Mouse (Mus musculus): ENCODE measurements around the gene Slc44a1. TPM values are rescaled to one million over a fixed set of nuclear protein-coding genes. Genes with fewer than 3 reads are reported as not detected.

The Slc44a1 gene
- total and polyA plus RNA-seq, 2 experiments = 16.3 to 32.9 TPM

- 56% methylated on average over 6 of the region's 6 CpGs for WGBS
- Histone ChIP-seq H3K36me3 (ENCODE audit: control insufficient read depth, insufficient read depth, low read length) (no peaks in the 10 kb centered on the region), H3K27ac (replicated peaks; ENCODE audit: insufficient read depth, low read depth, low read length) (no peak overlapping the region), H3K4me3 (ENCODE audit: insufficient read depth, low read depth, low read length) (no peak overlapping the region), H3K27me3 (ENCODE audit: control insufficient read depth, insufficient read depth, low read length) (no peaks in the 10 kb centered on the region), H3K4me1 (ENCODE audit: control insufficient read depth, insufficient read depth, low read length) (peaks cover 4% of the 10 kb centered on the region), H3K79me2 (ENCODE audit: control insufficient read depth, insufficient read depth, low read length) (no peaks in the 10 kb centered on the region), H3K9ac (ENCODE audit: low read depth, low read length) (no peak overlapping the region)
- peak; percentile 54 for TF ChIP-seq CTCF (IDR thresholded peaks at IDR 0.05; ENCODE audit: low read depth, low read length)
- TF ChIP-seq POLR2A (IDR thresholded peaks at IDR 0.05; ENCODE audit: extremely low read depth, insufficient read depth, low read length) = no peak
- peak; percentile 56 for DNase-seq (ENCODE audit: extremely low read depth, low read depth, low spot score)
These were observed 160.2 kb downstream of the Slc44a1 start for GRCm38 (mm10) chr4:53600462-53600861.

GRCm38 (mm10) chr4:53614576-53615225 is 174.5 kb downstream of the Slc44a1 start:
- Histone ChIP-seq H3K9ac (ENCODE audit: low read depth, low read length) (no peak overlapping the region), H3K36me3 (ENCODE audit: control insufficient read depth, insufficient read depth, low read length) (no peaks in the 10 kb centered on the region), H3K27me3 (ENCODE audit: control insufficient read depth, insufficient read depth, low read length) (no peaks in the 10 kb centered on the region), H3K79me2 (ENCODE audit: control insufficient read depth, insufficient read depth, low read length) (no peaks in the 10 kb centered on the region), H3K4me3 (ENCODE audit: insufficient read depth, low read depth, low read length) (no peak overlapping the region), H3K4me1 (ENCODE audit: control insufficient read depth, insufficient read depth, low read length) (no peaks in the 10 kb centered on the region), H3K27ac (replicated peaks; ENCODE audit: insufficient read depth, low read depth, low read length) (no peak overlapping the region)
- WGBS = 92% methylated on average over 5 of the region's 5 CpGs
- DNase-seq (ENCODE audit: extremely low read depth, low read depth, low spot score) = no peak
- TF ChIP-seq POLR2A (IDR thresholded peaks at IDR 0.05; ENCODE audit: extremely low read depth, insufficient read depth, low read length) (no peak), CTCF (IDR thresholded peaks at IDR 0.05; ENCODE audit: low read depth, low read length) (no peak)

GRCm38 (mm10) chr4:53617968-53618367 is 177.8 kb downstream of the Slc44a1 start:
- no peaks in the 10 kb centered on the region for H3K27me3 ChIP-seq (ENCODE audit: control insufficient read depth, insufficient read depth, low read length)
- H3K27ac ChIP-seq (replicated peaks; ENCODE audit: insufficient read depth, low read depth, low read length) = no peak overlapping the region
- WGBS = 86% methylated on average over 3 of the region's 3 CpGs
- TF ChIP-seq POLR2A (IDR thresholded peaks at IDR 0.05; ENCODE audit: extremely low read depth, insufficient read depth, low read length) = no peak
- no peak for TF ChIP-seq CTCF (IDR thresholded peaks at IDR 0.05; ENCODE audit: low read depth, low read length)
- H3K36me3 ChIP-seq (ENCODE audit: control insufficient read depth, insufficient read depth, low read length) = no peaks in the 10 kb centered on the region
- DNase-seq (ENCODE audit: extremely low read depth, low read depth, low spot score) = no peak
- H3K79me2 ChIP-seq (ENCODE audit: control insufficient read depth, insufficient read depth, low read length) = no peaks in the 10 kb centered on the region
- no peak overlapping the region for H3K4me3 ChIP-seq (ENCODE audit: insufficient read depth, low read depth, low read length)
- H3K9ac ChIP-seq (ENCODE audit: low read depth, low read length) = no peak overlapping the region
- no peaks in the 10 kb centered on the region for H3K4me1 ChIP-seq (ENCODE audit: control insufficient read depth, insufficient read depth, low read length)

- Histone ChIP-seq H3K36me3 (ENCODE audit: control insufficient read depth, insufficient read depth, low read length) (no peaks in the 10 kb centered on the region), H3K4me1 (ENCODE audit: control insufficient read depth, insufficient read depth, low read length) (no peaks in the 10 kb centered on the region), H3K27ac (replicated peaks; ENCODE audit: insufficient read depth, low read depth, low read length) (no peak overlapping the region), H3K9ac (ENCODE audit: low read depth, low read length) (no peak overlapping the region), H3K27me3 (ENCODE audit: control insufficient read depth, insufficient read depth, low read length) (no peaks in the 10 kb centered on the region), H3K4me3 (ENCODE audit: insufficient read depth, low read depth, low read length) (no peak overlapping the region), H3K79me2 (ENCODE audit: control insufficient read depth, insufficient read depth, low read length) (no peaks in the 10 kb centered on the region)
- no peak for TF ChIP-seq CTCF (IDR thresholded peaks at IDR 0.05; ENCODE audit: low read depth, low read length)
- TF ChIP-seq POLR2A (IDR thresholded peaks at IDR 0.05; ENCODE audit: extremely low read depth, insufficient read depth, low read length) = no peak
- WGBS = 82% methylated on average over 6 of the region's 6 CpGs
- no peak for DNase-seq (ENCODE audit: extremely low read depth, low read depth, low spot score)
These were observed 179.9 kb downstream of the Slc44a1 start for GRCm38 (mm10) chr4:53620104-53620503.

GRCm38 (mm10) chr4:53621084-53621483 is 180.9 kb downstream of the Slc44a1 start:
- Histone ChIP-seq H3K4me3 (ENCODE audit: insufficient read depth, low read depth, low read length) (no peak overlapping the region), H3K27me3 (ENCODE audit: control insufficient read depth, insufficient read depth, low read length) (no peaks in the 10 kb centered on the region), H3K36me3 (ENCODE audit: control insufficient read depth, insufficient read depth, low read length) (no peaks in the 10 kb centered on the region), H3K27ac (replicated peaks; ENCODE audit: insufficient read depth, low read depth, low read length) (no peak overlapping the region), H3K9ac (ENCODE audit: low read depth, low read length) (no peak overlapping the region), H3K79me2 (ENCODE audit: control insufficient read depth, insufficient read depth, low read length) (no peaks in the 10 kb centered on the region), H3K4me1 (ENCODE audit: control insufficient read depth, insufficient read depth, low read length) (no peaks in the 10 kb centered on the region)
- TF ChIP-seq POLR2A (IDR thresholded peaks at IDR 0.05; ENCODE audit: extremely low read depth, insufficient read depth, low read length) = no peak
- no peak for DNase-seq (ENCODE audit: extremely low read depth, low read depth, low spot score)
- WGBS = 85% methylated on average over 6 of the region's 6 CpGs

- DNase-seq (ENCODE audit: extremely low read depth, low read depth, low spot score) = no peak
- 40% methylated on average over 5 of the region's 5 CpGs for WGBS
- no peak overlapping the region for H3K27ac ChIP-seq (replicated peaks; ENCODE audit: insufficient read depth, low read depth, low read length)
These were observed 181.3 kb downstream of the Slc44a1 start for GRCm38 (mm10) chr4:53621490-53621889.

More at GRCm38 (mm10) chr4:53621490-53621889, 181.3 kb downstream of the Slc44a1 start:
- Histone ChIP-seq H3K4me3 (ENCODE audit: insufficient read depth, low read depth, low read length) (no peak overlapping the region), H3K4me1 (ENCODE audit: control insufficient read depth, insufficient read depth, low read length) (no peaks in the 10 kb centered on the region), H3K36me3 (ENCODE audit: control insufficient read depth, insufficient read depth, low read length) (no peaks in the 10 kb centered on the region), H3K79me2 (ENCODE audit: control insufficient read depth, insufficient read depth, low read length) (no peaks in the 10 kb centered on the region), H3K9ac (ENCODE audit: low read depth, low read length) (no peak overlapping the region), H3K27me3 (ENCODE audit: control insufficient read depth, insufficient read depth, low read length) (no peaks in the 10 kb centered on the region)
- TF ChIP-seq POLR2A (IDR thresholded peaks at IDR 0.05; ENCODE audit: extremely low read depth, insufficient read depth, low read length) = no peak
- TF ChIP-seq CTCF (IDR thresholded peaks at IDR 0.05; ENCODE audit: low read depth, low read length) = no peak
